Mouse (Mus musculus) heart, postnatal 36 days (tissue): ENCODE measurements around the gene Fbxw26. TPM values are rescaled to one million over a fixed set of nuclear protein-coding genes. Genes with fewer than 3 reads are reported as not detected.
"Not testable (repeated sequence)": the region's sequence is repeated elsewhere in the genome, so short reads cannot be mapped to it uniquely, and the experiment has no call there.

Source experiments
- DNase-seq, 2 experiments: peaks; one replicate each; pipeline ENCODE4 v3.0.0; 2021 to 2022
- intact Hi-C: fragments of 180-260 bp; cut with DNase I; formaldehyde crosslinking; loops from one replicate; pipeline ENCODE4 v1.15.1; 2025
- total RNA-seq, 2 experiments: library from RNA; stranded (reverse); gene quantifications; 2 replicates each; pipeline ENCODE4 v1.2.3; 2021

The Fbxw26 gene
- not detected for total RNA-seq

DNA sequence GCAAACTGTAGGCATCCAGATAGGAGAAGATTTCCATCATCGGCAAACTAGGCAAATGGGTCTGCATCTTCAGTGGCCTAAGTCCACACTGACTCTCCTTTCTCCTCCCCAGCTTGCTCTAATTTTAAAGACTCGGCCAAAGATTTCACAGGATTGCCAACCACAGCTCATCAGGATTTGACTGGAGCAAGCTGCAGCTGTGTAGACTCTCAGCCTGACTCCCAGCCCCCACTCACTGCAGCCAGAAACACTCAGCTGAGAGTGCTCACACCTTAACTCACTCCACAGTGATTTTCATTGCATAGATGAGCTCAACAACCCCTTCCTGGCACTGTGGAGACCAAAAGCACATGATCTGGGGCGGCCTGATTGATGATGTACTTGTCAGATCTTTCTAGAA, at the start of gene Fbxw26:
Fbxw26 (minus strand) TSS at position 101 of the 400 bp plus-strand sequence.
- intact Hi-C loops, result not testable (repeated sequence)

DNA sequence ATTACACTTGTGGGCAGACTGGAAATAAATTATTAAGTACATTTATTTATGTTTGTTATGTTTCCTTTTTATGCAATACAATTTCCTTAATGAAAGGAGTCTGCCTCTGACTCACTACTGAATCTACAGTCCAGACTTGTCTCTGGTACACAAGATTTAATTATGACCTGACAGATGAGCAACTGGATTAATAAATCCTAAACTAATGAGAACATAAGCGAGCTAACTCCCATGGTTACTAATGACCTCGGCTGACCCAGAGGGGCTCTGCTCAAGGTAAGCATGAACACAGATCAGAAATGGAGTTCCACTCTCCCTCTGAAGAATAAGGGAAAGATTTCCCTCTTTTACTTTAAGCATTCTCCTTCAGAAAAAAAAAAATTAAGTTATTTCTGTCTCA, 49.3 kb upstream of the Fbxw26 start:
- intact Hi-C loops, result no loop called here
- DNase-seq, result no peak

More for the DNA sequence above, at the start of gene Fbxw26:
- DNase-seq, result not testable (repeated sequence)

DNA sequence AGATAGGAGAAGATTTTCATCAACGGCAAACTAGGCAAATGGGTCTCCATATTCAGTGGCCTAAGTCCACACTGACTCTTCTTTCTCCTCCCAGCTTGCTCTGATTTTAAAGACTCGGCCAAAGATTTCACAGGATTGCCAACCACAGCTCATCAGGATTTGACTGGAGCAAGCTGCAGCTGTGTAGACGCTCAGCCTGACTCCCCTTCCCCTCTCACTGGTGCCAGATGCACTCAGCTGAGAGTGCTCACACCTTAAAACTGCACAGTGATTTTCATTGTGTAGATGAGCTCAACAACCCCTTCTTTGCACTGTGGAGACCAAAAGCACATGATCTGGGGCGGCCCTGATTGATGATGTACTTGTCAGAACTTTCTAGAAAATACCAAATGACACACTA, 44.7 kb upstream of the Fbxw26 start, which contains the start of gene Fbxw27:
Fbxw27 (minus strand) TSS at position 101 of the 400 bp plus-strand sequence.
- intact Hi-C loops, DNase-seq: not testable (repeated sequence)

- intact Hi-C loops, DNase-seq: not testable (repeated sequence)
Measured at GRCm38 (mm10) chr9:109766841-109767240, 21.0 kb upstream of the Fbxw26 start.

DNA sequence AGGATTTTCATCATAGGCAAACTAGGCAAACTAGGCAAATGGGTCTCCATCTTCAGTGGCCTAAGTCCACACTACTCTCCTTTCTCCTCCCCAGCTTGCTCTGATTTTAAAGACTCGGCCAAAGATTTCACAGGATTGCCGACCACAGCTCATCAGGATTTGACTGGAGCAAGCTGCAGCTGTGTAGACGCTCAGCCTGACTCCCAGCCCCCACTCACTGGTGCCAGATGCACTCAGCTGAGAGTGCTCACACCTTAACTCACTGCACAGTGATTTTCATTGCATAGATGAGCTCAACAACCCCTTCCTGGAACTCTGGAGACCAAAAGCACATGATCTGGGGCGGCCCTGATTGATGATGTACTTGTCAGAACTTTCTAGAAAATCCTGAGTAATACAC, 43.3 kb downstream of the Fbxw26 start, which contains the start of gene Fbxw18:
Fbxw18 (minus strand) TSS at position 101 of the 400 bp plus-strand sequence.
- DNase-seq, intact Hi-C loops: not testable (repeated sequence)

DNA sequence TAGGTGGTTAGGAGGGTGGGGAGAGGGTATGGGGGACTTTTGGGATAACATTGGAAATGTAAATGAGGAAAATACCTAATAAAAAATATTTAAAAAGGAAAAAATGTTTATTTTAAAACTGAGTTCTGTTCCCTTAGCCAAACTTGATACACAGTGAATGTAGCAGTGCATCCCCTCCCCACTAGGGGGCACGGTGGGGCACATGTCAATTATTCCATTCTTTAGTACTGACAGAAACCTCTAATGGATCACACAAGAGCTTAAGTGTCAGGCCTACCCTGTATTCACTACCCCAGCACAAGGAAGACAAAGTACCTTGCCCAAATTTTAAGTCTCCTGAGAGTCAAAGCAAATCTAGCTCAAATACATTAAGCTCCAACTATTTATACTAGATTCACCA, 60.6 kb downstream of the Fbxw26 start:
- peak; percentile 14 to 53 for DNase-seq
- intact Hi-C loops, result loop anchor here (1.0 kb wide), 1 partner anchor 177 kb away; no protein-coding TSS in a partner anchor

Other genes with a start within 250 kb of the Fbxw26 start
- not detected for gene Fbxw15, start 177.8 kb downstream of the Fbxw26 start, total RNA-seq
- not detected for gene Fbxw24, start 120.0 kb downstream of the Fbxw26 start, total RNA-seq
- gene Fbxw25, start 81.4 kb downstream of the Fbxw26 start, total RNA-seq, result not detected
- not detected for gene Fbxw18, start 43.4 kb downstream of the Fbxw26 start, total RNA-seq
- not detected for gene Fbxw27, start 44.6 kb upstream of the Fbxw26 start, total RNA-seq
- not detected for gene Spink8, start 66.2 kb upstream of the Fbxw26 start, total RNA-seq
- 10 to 100 TPM; 17.9 to 18.5 TPM for gene Nme6, start 86.7 kb upstream of the Fbxw26 start, total RNA-seq
- not detected for gene Camp, start 103.5 kb upstream of the Fbxw26 start, total RNA-seq
- gene Cdc25a, start 129.5 kb upstream of the Fbxw26 start, total RNA-seq, result 1 to 10 TPM; 4.4 to 6.3 TPM
- gene Map4, start 185.4 kb upstream of the Fbxw26 start, total RNA-seq, result 100 to 1,000 TPM; 316 to 318 TPM